Mouse (Mus musculus) 3T3-L1 (cell line): ENCODE results near the gene Olfml2a.
A peak's percentile ranks its signal among the peaks of the same experiment; 100 is the strongest.
"Not testable (repeated sequence)": the region's sequence is repeated elsewhere in the genome, so short reads cannot be mapped to it uniquely, and the experiment has no call there.

Experiments used
- DNase-seq: peaks from one replicate; pipeline ENCODE4 v3.0.0-alpha.2; 2015; ENCODE audit warnings: low read depth, low spot score

Olfml2a gene

DNA sequence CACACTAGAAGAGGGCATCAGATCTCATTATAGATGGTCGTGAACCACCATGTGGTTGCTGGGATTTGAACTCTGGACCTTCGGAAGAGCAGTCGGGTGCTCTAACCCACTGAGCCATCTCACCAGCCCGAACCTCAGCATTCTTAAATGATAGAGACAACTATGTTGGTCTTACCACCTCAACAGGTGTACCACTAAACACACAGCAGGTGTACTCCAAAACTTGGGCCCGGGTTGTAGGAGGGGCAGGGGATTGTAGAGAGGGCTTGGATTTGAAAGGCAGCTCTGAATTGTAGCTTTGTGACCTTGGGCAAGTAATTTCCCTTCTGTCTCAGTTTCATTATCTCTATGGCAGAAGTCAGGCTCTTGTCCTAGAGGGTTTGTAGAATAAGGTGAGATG lies 78.4 kb downstream of the Olfml2a start:
- DNase-seq, result not testable (repeated sequence)

DNA sequence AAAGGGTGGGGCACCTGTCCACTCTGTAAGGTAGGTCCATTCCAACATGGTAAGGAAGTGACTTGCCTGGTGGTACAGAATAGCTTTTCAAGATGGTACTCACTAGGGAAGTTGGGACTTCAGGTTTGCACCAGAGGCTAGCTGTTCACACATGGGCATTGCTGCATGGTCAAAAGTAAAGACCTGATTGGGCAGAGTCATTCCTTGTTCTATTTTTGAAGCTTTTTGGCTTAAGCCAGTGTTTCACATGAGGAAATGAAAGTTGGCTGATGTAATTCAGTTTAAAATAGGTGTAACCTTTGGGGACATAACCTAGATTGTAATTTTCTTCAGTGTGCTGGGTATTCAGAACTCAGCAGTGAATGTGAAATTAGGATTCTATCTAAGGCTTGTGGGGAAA lies 79.5 kb downstream of the Olfml2a start:
- DNase-seq, result peak; percentile 63

DNA sequence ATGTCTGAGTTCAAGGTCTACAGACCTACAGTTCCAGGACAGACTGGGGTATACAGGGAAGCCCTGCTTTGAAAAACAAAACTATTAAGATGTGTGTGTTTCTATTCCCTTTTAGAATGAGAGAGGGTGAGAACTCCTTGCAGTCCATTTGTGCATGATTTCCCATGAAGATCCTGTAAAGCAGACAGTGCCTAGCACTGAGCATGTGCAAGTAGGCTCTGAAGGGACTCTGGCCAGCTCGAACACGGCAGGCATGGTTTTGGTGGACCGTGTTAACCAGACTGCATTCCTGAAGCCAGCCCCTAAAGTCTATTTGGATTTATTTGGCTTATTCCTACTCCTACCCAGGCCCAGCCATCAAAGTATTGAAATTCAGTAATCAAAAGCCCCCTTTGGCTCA lies 80.2 kb downstream of the Olfml2a start:
- DNase-seq, result no peak

DNA sequence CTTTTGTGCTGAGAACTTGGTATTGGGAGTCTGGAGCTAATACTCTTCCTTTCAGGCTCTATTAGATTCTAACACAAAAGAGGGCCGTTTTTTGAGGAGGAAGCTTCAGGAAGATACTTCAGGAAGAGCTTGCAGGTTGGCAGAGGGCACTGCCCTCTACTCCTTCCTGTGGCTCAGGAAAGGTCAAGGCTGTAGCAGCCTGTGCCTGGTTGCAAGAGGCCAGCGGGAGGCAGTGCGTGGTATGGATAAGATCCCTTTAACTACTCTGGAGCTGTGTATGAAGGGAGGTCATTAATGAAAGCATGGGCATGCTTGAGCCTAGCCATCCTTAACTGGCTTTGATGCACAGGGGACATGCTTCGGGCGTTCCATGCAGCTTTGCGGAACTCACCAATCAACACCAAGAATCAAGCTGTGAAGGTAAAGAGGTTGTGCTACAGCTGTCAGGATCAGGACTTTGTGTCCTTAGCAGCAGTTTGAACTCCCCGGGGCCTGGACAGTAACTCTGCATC lies 81.0 kb downstream of the Olfml2a start:
- DNase-seq, result no peak
